Mouse (Mus musculus): ENCODE measurements around the gene Stra8. TPM values are rescaled to one million over a fixed set of nuclear protein-coding genes. Genes with fewer than 3 reads are reported as not detected.
A peak's percentile ranks its signal among the peaks of the same experiment; 100 is the strongest.

Stra8 gene
- polyA plus RNA-seq, 1 experiment from 2014 or later = not detected

DNA sequence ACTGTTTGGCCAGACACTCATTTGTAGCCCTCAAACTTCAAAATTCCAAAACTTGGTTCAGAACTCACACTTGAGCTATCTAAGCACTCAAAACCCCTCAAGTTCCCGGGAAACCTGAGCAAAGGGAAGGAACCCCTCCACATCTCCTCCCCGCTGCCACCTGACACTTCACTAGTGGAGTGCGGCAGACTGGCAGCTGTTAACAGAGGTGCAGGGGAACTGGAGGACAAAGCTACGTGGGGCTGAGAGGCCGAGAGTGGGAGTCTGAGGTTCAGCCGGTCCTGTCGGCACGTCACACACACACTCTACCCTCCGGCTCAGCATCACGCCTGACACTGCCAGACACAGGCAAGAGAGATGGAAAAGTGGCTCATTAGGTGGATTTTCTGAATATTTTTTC lies 16.1 kb upstream of the Stra8 start:
- Histone ChIP-seq H3K4me2 (peak overlapping the region; percentile 46), H3K36me3 (peaks cover 88% of the 10 kb centered on the region), H3K27ac (replicated peaks) (peak overlapping the region; percentile 82), H3K27me3 (replicated peaks) (no peaks in the 10 kb centered on the region), H3K9ac (peak overlapping the region; percentile 67), H3K9me3 (no peaks in the 10 kb centered on the region), H3K4me3 (no peak overlapping the region), H3K4me1 (peaks cover 82% of the 10 kb centered on the region)
- 36% methylated on average over 10 of the region's 10 CpGs for WGBS
- ATAC-seq (ENCODE audit: extremely low read depth, insufficient number of reproducible peaks, low FRiP score, low TSS enrichment) = no peak

DNA sequence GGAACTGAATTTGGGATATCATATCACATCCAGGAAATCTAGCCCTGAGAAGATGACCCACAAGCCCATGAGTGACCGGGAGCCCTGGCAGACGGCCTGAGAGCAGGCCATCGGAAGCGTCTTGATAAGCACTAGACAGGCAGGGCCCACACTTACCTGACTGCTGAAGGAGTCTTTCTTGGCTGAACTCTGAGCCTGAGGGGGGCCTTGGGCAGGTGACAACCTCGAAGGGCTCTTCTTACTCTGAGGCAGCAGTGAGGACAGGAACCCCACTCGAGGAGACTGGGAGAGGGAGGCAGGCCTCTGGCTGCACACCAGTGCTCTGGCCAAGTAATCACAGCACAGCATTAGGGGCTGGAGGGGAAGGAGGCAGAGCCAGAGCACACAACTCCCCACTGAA lies 15.6 kb upstream of the Stra8 start:
- WGBS = 40% methylated on average over 6 of the region's 6 CpGs
- peaks cover 87% of the 10 kb centered on the region for H3K36me3 ChIP-seq

DNA sequence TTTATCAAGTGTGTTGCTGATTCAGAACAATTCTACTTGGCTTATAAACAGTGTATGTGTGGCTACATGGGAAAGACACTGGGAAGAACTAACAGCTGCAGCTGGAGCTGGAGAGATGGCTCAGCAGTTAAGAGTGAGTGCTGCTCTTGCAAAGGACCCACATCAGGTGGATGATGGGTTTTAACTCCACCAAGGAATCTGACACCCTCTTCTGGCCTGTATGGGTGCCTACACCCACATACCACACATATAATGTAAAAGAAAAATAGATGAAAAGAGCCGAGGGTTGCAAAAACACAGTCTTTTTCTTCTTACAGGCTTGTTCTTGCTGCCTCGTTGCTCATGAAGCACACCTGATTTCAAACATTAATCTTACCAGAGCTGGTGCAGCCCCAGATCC lies 13.8 kb upstream of the Stra8 start:
- Histone ChIP-seq H3K4me1 (peaks cover 74% of the 10 kb centered on the region), H3K27ac (replicated peaks) (no peak overlapping the region), H3K9ac (no peak overlapping the region), H3K27me3 (replicated peaks) (no peaks in the 10 kb centered on the region), H3K4me3 (no peak overlapping the region), H3K9me3 (no peaks in the 10 kb centered on the region), H3K36me3 (peaks cover 71% of the 10 kb centered on the region), H3K4me2 (no peak overlapping the region)
- WGBS = 61% methylated on average over 2 of the region's 2 CpGs
- no peak for ATAC-seq (ENCODE audit: extremely low read depth, insufficient number of reproducible peaks, low FRiP score, low TSS enrichment)

More for the DNA sequence above, 15.6 kb upstream of the Stra8 start:
- Histone ChIP-seq H3K27ac (replicated peaks) (peak overlapping the region; percentile 82), H3K4me2 (peak overlapping the region; percentile 46), H3K9me3 (no peaks in the 10 kb centered on the region), H3K9ac (peak overlapping the region; percentile 67), H3K27me3 (replicated peaks) (no peaks in the 10 kb centered on the region), H3K4me3 (no peak overlapping the region), H3K4me1 (peaks cover 82% of the 10 kb centered on the region)
- ATAC-seq (ENCODE audit: extremely low read depth, insufficient number of reproducible peaks, low FRiP score, low TSS enrichment) = no peak

DNA sequence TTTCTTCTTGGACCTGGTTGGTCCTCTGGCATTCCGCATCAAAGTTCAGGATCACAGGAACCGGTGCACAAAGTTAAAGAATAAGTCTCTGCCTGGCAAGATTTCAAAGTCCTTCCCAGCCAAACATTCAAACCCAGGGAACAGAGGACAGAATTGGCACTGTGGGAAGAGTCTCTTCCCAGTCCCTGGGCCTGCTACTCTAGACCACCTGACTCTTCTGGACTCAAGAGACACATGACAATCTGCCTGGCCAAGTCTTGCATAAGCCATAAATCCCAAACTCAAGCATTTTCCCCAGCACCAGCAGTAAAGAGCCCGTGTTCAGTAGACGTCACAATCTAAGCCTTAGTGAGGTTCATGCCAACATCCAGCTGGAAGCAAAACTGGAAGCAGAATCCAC lies 13.3 kb upstream of the Stra8 start:
- no peak for ATAC-seq (ENCODE audit: extremely low read depth, insufficient number of reproducible peaks, low FRiP score, low TSS enrichment)
- no peaks in the 10 kb centered on the region for H3K9me3 ChIP-seq
- WGBS = 86% methylated on average over 4 of the region's 4 CpGs
- peaks cover 67% of the 10 kb centered on the region for H3K36me3 ChIP-seq
- H3K4me3 ChIP-seq = no peak overlapping the region
- peaks cover 70% of the 10 kb centered on the region for H3K4me1 ChIP-seq
- H3K4me2 ChIP-seq = no peak overlapping the region
- no peak overlapping the region for H3K9ac ChIP-seq
- no peaks in the 10 kb centered on the region for H3K27me3 ChIP-seq (replicated peaks)
- H3K27ac ChIP-seq (replicated peaks) = no peak overlapping the region

- Histone ChIP-seq H3K9me3 (no peaks in the 10 kb centered on the region), H3K4me3 (no peak overlapping the region), H3K9ac (0 out of 2 replicates have a peak overlapping the region, but pooled peaks have one; percentile 9), H3K27me3 (replicated peaks) (no peaks in the 10 kb centered on the region), H3K36me3 (peaks cover 62% of the 10 kb centered on the region), H3K4me1 (peaks cover 65% of the 10 kb centered on the region), H3K4me2 (peak overlapping the region; percentile 19; the same call in 1 of the 2 replicates), H3K27ac (replicated peaks) (no peak overlapping the region)
- ATAC-seq (ENCODE audit: extremely low read depth, insufficient number of reproducible peaks, low FRiP score, low TSS enrichment) = no peak
- WGBS = 71% methylated on average over 2 of the region's 2 CpGs
Observed at GRCm38 (mm10) chr6:34907121-34907614, 12.8 kb upstream of the Stra8 start.

DNA sequence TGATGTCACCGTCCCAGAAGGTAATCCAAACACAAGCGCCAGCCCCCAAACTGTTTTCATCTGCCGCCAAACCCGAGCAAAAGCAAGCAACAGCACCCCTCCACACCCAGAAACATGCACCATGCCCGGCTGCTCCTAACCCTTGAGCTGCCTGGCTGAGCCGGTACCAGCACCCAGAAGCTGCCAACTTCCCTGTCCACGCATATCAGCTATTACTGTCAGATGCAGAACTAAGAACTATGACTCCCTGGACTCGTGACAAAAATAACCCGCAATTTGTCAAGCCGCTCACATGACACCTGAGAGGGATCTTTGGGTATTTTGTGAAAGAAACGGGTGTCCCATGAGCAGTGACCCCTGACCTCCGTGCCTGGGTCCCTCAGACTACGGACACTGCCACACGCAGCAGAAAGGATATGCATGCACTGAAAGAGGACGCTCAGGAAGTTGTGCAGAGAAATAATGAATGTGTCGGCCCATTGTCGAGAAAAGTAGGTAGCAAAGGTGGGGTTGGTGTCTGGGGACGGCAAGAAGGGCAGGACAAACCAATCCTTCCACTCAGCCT lies 12.2 kb upstream of the Stra8 start:
- Histone ChIP-seq H3K36me3 (peaks cover 58% of the 10 kb centered on the region), H3K4me2 (peak overlapping the region; percentile 19; the same call in 1 of the 2 replicates)
- WGBS = 78% methylated on average over 18 of the region's 18 CpGs

DNA sequence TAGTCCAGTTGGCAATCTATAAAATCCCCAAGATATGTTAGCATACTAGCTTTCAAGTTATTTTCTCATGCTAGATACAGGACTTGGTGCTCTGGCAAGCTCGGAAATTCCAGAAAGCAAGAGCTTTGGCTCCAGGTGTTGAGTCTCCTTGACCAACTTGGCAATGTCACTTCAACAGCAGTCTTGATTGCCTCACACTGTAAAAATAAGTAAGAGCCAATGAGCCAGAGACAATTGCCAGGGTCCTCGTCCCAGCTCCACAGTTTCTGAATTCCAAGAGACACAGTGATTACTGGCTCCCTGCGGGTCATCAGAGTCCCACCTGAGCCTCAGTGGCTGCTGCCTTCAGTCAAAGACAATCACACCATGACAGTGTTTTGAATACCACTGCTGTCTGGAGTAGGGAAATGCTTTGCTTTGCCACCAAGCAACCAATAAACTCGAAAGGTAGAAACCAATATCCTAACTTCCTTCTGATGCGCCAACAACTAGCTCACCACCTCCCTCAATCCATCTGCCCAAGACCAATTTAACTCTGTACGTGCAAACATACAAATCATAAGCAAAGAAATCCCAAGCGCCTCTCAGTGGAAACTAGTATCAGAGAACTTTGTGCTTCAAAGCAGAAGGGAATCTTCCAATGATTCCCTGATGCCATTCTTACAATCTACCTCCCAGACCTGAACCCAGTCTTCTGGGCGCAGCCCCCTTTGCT lies 10.2 kb upstream of the Stra8 start:
- no peak for ATAC-seq (ENCODE audit: extremely low read depth, insufficient number of reproducible peaks, low FRiP score, low TSS enrichment)
- Histone ChIP-seq H3K9ac (peak overlapping the region; percentile 88), H3K27me3 (replicated peaks) (no peaks in the 10 kb centered on the region), H3K27ac (replicated peaks) (peak overlapping the region; percentile 91), H3K36me3 (peaks cover 43% of the 10 kb centered on the region), H3K4me1 (peaks cover 39% of the 10 kb centered on the region), H3K9me3 (no peaks in the 10 kb centered on the region), H3K4me2 (peak overlapping the region; percentile 87), H3K4me3 (peak overlapping the region; percentile 86)
- 38% methylated on average over 8 of the region's 8 CpGs for WGBS

More for the DNA sequence above, 12.2 kb upstream of the Stra8 start:
- no peak for ATAC-seq (ENCODE audit: extremely low read depth, insufficient number of reproducible peaks, low FRiP score, low TSS enrichment)
- 0 out of 2 replicates have a peak overlapping the region, but pooled peaks have one; percentile 21 for H3K27ac ChIP-seq (replicated peaks)
- H3K27me3 ChIP-seq (replicated peaks) = no peaks in the 10 kb centered on the region
- peaks cover 59% of the 10 kb centered on the region for H3K4me1 ChIP-seq
- H3K4me3 ChIP-seq = no peak overlapping the region
- H3K9ac ChIP-seq = 0 out of 2 replicates have a peak overlapping the region, but pooled peaks have one; percentile 9
- no peaks in the 10 kb centered on the region for H3K9me3 ChIP-seq

DNA sequence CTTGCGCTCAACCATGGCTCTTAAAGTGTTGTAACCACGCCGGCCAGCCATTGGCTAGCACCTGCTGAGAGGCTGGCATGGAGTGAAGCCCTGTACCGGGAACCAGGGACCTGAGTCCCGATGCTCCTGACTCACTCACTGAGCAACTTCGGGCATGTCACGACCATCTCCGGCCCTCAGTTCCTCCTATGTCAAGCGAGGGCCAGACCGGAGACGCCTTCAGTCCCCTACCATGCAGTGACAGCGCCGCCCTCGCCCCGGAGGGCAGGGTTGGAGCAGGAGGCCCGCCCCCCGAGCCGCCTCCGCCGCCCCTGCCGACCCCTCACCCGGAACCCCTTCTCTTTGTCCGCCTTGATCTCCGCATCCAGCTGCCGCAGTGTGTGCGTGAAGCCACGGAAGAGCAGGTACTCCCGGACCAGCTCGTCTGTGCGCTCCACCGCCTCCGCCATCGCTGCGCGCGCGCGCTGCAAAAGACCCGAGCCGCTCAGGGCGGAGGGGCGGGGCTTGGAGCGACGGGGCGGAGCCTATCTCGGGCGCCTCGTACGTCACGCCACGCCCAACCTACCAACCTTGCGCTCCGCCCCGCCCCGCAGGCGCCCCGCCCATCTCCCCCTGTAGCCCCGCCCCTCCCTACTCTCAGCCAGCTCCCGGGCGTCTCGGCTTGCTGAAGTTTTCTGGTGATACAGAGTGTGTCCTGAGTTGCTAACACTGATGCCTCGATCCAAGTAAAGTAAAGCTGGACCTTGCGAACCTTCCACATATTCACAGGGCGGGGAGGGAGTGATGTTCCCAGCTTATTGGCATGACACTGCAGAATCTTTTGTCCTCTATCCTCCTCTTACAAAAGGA lies 9.4 kb upstream of the Stra8 start, which contains the start of gene Wdr91:
Wdr91 (minus strand) TSS at position 506 of the 849 bp plus-strand sequence.
- Histone ChIP-seq H3K9me3 (no peaks in the 10 kb centered on the region), H3K27ac (replicated peaks) (peak within 1 kb of the TSS; percentile 91), H3K4me1 (peaks cover 38% of the 10 kb centered on the region), H3K4me2 (peak within 1 kb of the TSS; percentile 87), H3K36me3 (peaks cover 35% of the 10 kb centered on the region), H3K27me3 (replicated peaks) (no peaks in the 10 kb centered on the region), H3K4me3 (peak within 1 kb of the TSS; percentile 86), H3K9ac (peak within 1 kb of the TSS; percentile 88)
- under 1% methylated on average over 64 of the region's 64 CpGs for WGBS
- peak; percentile 89 for ATAC-seq (ENCODE audit: extremely low read depth, insufficient number of reproducible peaks, low FRiP score, low TSS enrichment)

GRCm38 (mm10) chr6:34913341-34914040 lies 6.5 kb upstream of the Stra8 start:
- peaks cover 8% of the 10 kb centered on the region for H3K36me3 ChIP-seq
- H3K9ac ChIP-seq = no peak overlapping the region
- no peak for ATAC-seq (ENCODE audit: extremely low read depth, insufficient number of reproducible peaks, low FRiP score, low TSS enrichment)
- H3K4me3 ChIP-seq = no peak overlapping the region
- WGBS = 75% methylated on average over 13 of the region's 13 CpGs
- H3K4me1 ChIP-seq = peaks cover 20% of the 10 kb centered on the region
- H3K27ac ChIP-seq (replicated peaks) = no peak overlapping the region
- H3K9me3 ChIP-seq = no peaks in the 10 kb centered on the region
- no peak overlapping the region for H3K4me2 ChIP-seq
- no peaks in the 10 kb centered on the region for H3K27me3 ChIP-seq (replicated peaks)

- Histone ChIP-seq H3K27me3 (replicated peaks) (no peaks in the 10 kb centered on the region), H3K4me1 (peaks cover 10% of the 10 kb centered on the region), H3K4me2 (no peak overlapping the region), H3K9me3 (no peaks in the 10 kb centered on the region), H3K27ac (replicated peaks) (no peak overlapping the region), H3K4me3 (no peak overlapping the region), H3K36me3 (no peaks in the 10 kb centered on the region), H3K9ac (no peak overlapping the region)
- no peak for ATAC-seq (ENCODE audit: extremely low read depth, insufficient number of reproducible peaks, low FRiP score, low TSS enrichment)
- WGBS = 82% methylated on average over 3 of the region's 3 CpGs
Observed at GRCm38 (mm10) chr6:34914462-34914861, 5.5 kb upstream of the Stra8 start.
